Mouse (Mus musculus) embryonic facial prominence, embryonic 11.5 days (tissue): Measurements from ENCODE around the gene A930004D18Rik. TPM values are rescaled to one million over a fixed set of nuclear protein-coding genes. Genes with fewer than 3 reads are reported as not detected.

Experiments
- ATAC-seq: fragments of 200-750 bp; cut with Nextera tagmentation; replicated peaks from 2 replicates; pipeline ENCODE4 v1.8.0; 2017; ENCODE audit warnings: low read depth; ENCODE audit not compliant: insufficient number of reproducible peaks, low FRiP score, low TSS enrichment
- DNase-seq: peaks from one replicate; pipeline ENCODE4 v3.0.0-alpha.2; 2015; ENCODE audit warnings: low spot score
- H3K27ac ChIP-seq: fragments of 300-500 bp; sonication (generic); replicated peaks from 2 replicates; pipeline ENCODE4 v1.5.1; 2014; ENCODE audit warnings: mild to moderate bottlenecking, low read depth, low read length, control low read depth
- H3K27me3 ChIP-seq: fragments of 300-500 bp; sonication (generic); 2 replicates; pipeline ENCODE4 v1.6.1; 2014; ENCODE audit warnings: mild to moderate bottlenecking, low read length, moderate library complexity, mixed read lengths; ENCODE audit not compliant: control insufficient read depth, insufficient read depth
- H3K36me3 ChIP-seq: fragments of 300-500 bp; sonication (generic); replicated peaks from 2 replicates; pipeline ENCODE4 v1.6.1; 2014; ENCODE audit warnings: low read depth, mild to moderate bottlenecking, low read length, moderate library complexity, mixed read lengths; ENCODE audit not compliant: control insufficient read depth, insufficient read depth
- H3K4me1 ChIP-seq: fragments of 300-500 bp; sonication (generic); 2 replicates; pipeline ENCODE4 v1.6.1; 2014; ENCODE audit warnings: low read length, mixed read lengths; ENCODE audit not compliant: control insufficient read depth, insufficient read depth
- H3K4me2 ChIP-seq: fragments of 300-500 bp; sonication (generic); 2 replicates; pipeline ENCODE4 v1.6.1; 2014; ENCODE audit warnings: low read depth, mild to moderate bottlenecking, control low read depth, low read length, moderate library complexity
- H3K4me3 ChIP-seq: fragments of 300-500 bp; sonication (generic); 2 replicates; pipeline ENCODE4 v1.5.1; 2014; ENCODE audit warnings: low read depth, low read length, control low read depth
- H3K9ac ChIP-seq: fragments of 300-500 bp; sonication (generic); replicated peaks from 2 replicates; pipeline ENCODE4 v1.6.1; 2014; ENCODE audit warnings: mild to moderate bottlenecking, control low read depth, low read length
- H3K9me3 ChIP-seq: fragments of 300-500 bp; sonication (generic); replicated peaks from 2 replicates; pipeline ENCODE4 v1.6.1; 2016; ENCODE audit warnings: mild to moderate bottlenecking, low read length, inconsistent platforms, mixed read lengths; ENCODE audit not compliant: control insufficient read depth
- WGBS: fragments of 180-500 bp; shearing (Covaris S2); extraction: QIAGEN DNeasy Blood & Tissue Kit; methylation state at CpG from one replicate; pipeline ENCODE4 v1.1.7; 2014; 5-methylcytosine and 5-hydroxymethylcytosine counted together
- polyA plus RNA-seq: library from polyadenylated mRNA; unstranded; fragments of >200 nt; fragmentation: Nextera tagmentation; extraction: Ambion mirVana; gene quantifications from 2 replicates; pipeline ENCODE4 v1.2.1, GENCODE M21; 2014

A930004D18Rik gene
- polyA plus RNA-seq, 1 experiment from 2014 or later, result 9.2 TPM

- H3K4me1 ChIP-seq, result peaks cover 5% of the 10 kb centered on the region
- no peak for ATAC-seq
- H3K4me2 ChIP-seq, result peak overlapping the region; percentile 84
- peak; percentile 56 for DNase-seq
- H3K27me3 ChIP-seq, result no peaks in the 10 kb centered on the region
- no peaks in the 10 kb centered on the region for H3K9me3 ChIP-seq
- peak overlapping the region; percentile 100 for H3K9ac ChIP-seq
- peak overlapping the region; percentile 99 for H3K4me3 ChIP-seq
- no peaks in the 10 kb centered on the region; the same call in 1 of the 2 replicates for H3K36me3 ChIP-seq
- peak overlapping the region; percentile 100 for H3K27ac ChIP-seq
- WGBS, result under 1% methylated on average over 64 of the region's 64 CpGs
Observed at GRCm38 (mm10) chr2:18046758-18047645, 9.5 kb upstream of the A930004D18Rik start.

- ATAC-seq (no peak), DNase-seq (peak; percentile 30)
- Histone ChIP-seq H3K9me3 (no peaks in the 10 kb centered on the region), H3K27me3 (no peaks in the 10 kb centered on the region), H3K27ac (peak overlapping the region; percentile 100), H3K36me3 (no peaks in the 10 kb centered on the region; the same call in 1 of the 2 replicates), H3K4me2 (peak overlapping the region; percentile 84), H3K4me1 (peaks cover 5% of the 10 kb centered on the region), H3K4me3 (peak overlapping the region; percentile 99), H3K9ac (peak overlapping the region; percentile 100)
- 0% methylated on average over 4 of the region's 4 CpGs for WGBS
Observed at GRCm38 (mm10) chr2:18046186-18046585, 8.6 kb upstream of the A930004D18Rik start.

- Histone ChIP-seq H3K4me2 (peak overlapping the region; percentile 84), H3K4me1 (peaks cover 5% of the 10 kb centered on the region), H3K9me3 (no peaks in the 10 kb centered on the region), H3K9ac (peak overlapping the region; percentile 100), H3K36me3 (no peaks in the 10 kb centered on the region; the same call in 1 of the 2 replicates), H3K27me3 (no peaks in the 10 kb centered on the region), H3K27ac (peak overlapping the region; percentile 100), H3K4me3 (peak overlapping the region; percentile 99)
- WGBS, result under 1% methylated on average over 6 of the region's 6 CpGs
- DNase-seq (no peak), ATAC-seq (no peak)
Observed at GRCm38 (mm10) chr2:18045781-18046181, 8.2 kb upstream of the A930004D18Rik start.

GRCm38 (mm10) chr2:18045143-18045780 is 7.7 kb upstream of the A930004D18Rik start:
- peak; percentile 60 for DNase-seq

GRCm38 (mm10) chr2:18041199-18041885 is 3.8 kb upstream of the A930004D18Rik start:
- Histone ChIP-seq H3K9ac (peak overlapping the region; percentile 89), H3K4me3 (peak overlapping the region; percentile 28), H3K4me1 (peaks cover 9% of the 10 kb centered on the region), H3K4me2 (peak overlapping the region; percentile 78), H3K27me3 (no peaks in the 10 kb centered on the region), H3K9me3 (no peaks in the 10 kb centered on the region), H3K27ac (peak overlapping the region; percentile 94), H3K36me3 (no peaks in the 10 kb centered on the region)
- peak; percentile 71 for DNase-seq
- 3% methylated on average over 14 of the region's 14 CpGs for WGBS
- ATAC-seq, result peak; percentile 75

More at GRCm38 (mm10) chr2:18045143-18045780, 7.7 kb upstream of the A930004D18Rik start:
- Histone ChIP-seq H3K27ac (peak overlapping the region; percentile 100), H3K9ac (peak overlapping the region; percentile 100), H3K36me3 (no peaks in the 10 kb centered on the region; the same call in 1 of the 2 replicates), H3K27me3 (no peaks in the 10 kb centered on the region), H3K4me2 (peak overlapping the region; percentile 84), H3K9me3 (no peaks in the 10 kb centered on the region), H3K4me1 (peaks cover 10% of the 10 kb centered on the region), H3K4me3 (peak overlapping the region; percentile 99)
- ATAC-seq, result no peak
- WGBS, result 3% methylated on average over 7 of the region's 7 CpGs

GRCm38 (mm10) chr2:18040347-18041160 is 3.0 kb upstream of the A930004D18Rik start:
- no peaks in the 10 kb centered on the region for H3K9me3 ChIP-seq
- H3K9ac ChIP-seq, result peak overlapping the region; percentile 89
- DNase-seq, result no peak
- H3K4me1 ChIP-seq, result peaks cover 9% of the 10 kb centered on the region
- peak overlapping the region; percentile 28 for H3K4me3 ChIP-seq
- peak overlapping the region; percentile 94 for H3K27ac ChIP-seq
- WGBS, result 6% methylated on average over 27 of the region's 27 CpGs
- peak; percentile 20; the same call in 1 of the 2 replicates for ATAC-seq
- H3K4me2 ChIP-seq, result peak overlapping the region; percentile 78
- no peaks in the 10 kb centered on the region for H3K27me3 ChIP-seq
- H3K36me3 ChIP-seq, result no peaks in the 10 kb centered on the region
